Mouse (Mus musculus): ENCODE measurements around the gene Zbed4.

- TF ChIP-seq POLR2A (IDR thresholded peaks at IDR 0.05; ENCODE audit: control insufficient read depth, low read depth, low read length) (no peak), CTCF (IDR thresholded peaks at IDR 0.05; ENCODE audit: control insufficient read depth, insufficient read depth, insufficient replicate concordance, low read depth, low read length) (no peak)
Observed at GRCm38 (mm10) chr15:88709878-88710277, 41.6 kb upstream of the Zbed4 start.

All from testis, adult 2 months (tissue).